Mouse (Mus musculus): ENCODE data around the gene Fam129c.

GRCm38 (mm10) chr8:71577856-71578387, 19.5 kb upstream of the Fam129c start:
- TF ChIP-seq CTCF (IDR thresholded peaks at IDR 0.05; ENCODE audit: extremely low read depth, insufficient read length, insufficient replicate concordance, low read depth, low read length) (no peak), POLR2A (IDR thresholded peaks at IDR 0.05; ENCODE audit: low read depth, low read length) (no peak)
